Mouse (Mus musculus) stomach, postnatal 0 days (tissue): Measurements from ENCODE around the gene Galnt2.

Experiments used
- CTCF ChIP-seq: IDR thresholded peaks from 2 replicates; pipeline ENCODE4 v1.5.1; 2016; ENCODE audit warnings: antibody characterized with exemption, low read depth, mild to moderate bottlenecking, moderate library complexity
- EP300 ChIP-seq: optimal IDR thresholded peaks from 2 replicates; pipeline ENCODE3; 2016; ENCODE audit warnings: antibody characterized with exemption

DNA sequence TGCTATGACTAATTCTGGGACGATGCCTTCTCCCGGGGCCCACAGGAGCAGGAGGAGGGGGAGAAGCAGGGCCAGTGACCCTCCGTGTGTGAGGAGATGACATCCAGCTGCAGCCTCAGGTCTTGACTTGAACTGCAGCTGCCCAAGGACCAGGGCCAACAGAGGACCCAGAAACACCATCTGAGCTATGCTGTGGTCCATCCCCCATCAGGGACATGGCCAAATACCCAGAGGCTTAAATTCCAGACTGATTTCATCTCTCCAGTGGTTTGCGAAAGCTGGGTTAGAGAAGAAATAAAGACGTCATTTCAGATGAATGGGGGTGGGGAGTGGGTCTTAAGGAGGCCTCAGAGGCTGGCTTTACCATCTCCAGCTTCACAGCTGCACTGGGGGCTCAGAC, 35.0 kb upstream of the Galnt2 start:
- no peak for TF ChIP-seq CTCF
- TF ChIP-seq EP300 = no peak
